Mouse (Mus musculus): ENCODE results near the gene Atrip. TPM values are rescaled to one million over a fixed set of nuclear protein-coding genes. Genes with fewer than 3 reads are reported as not detected.

Atrip gene
- polyA plus RNA-seq, 2 experiments from 2014 or later = 15.3 to 16.3 TPM

GRCm38 (mm10) chr9:109097291-109097690 lies 23.4 kb upstream of the Atrip start:
- no peak for ATAC-seq

- no peak for ATAC-seq
Measured at GRCm38 (mm10) chr9:109096856-109097255, 22.9 kb upstream of the Atrip start.

DNA sequence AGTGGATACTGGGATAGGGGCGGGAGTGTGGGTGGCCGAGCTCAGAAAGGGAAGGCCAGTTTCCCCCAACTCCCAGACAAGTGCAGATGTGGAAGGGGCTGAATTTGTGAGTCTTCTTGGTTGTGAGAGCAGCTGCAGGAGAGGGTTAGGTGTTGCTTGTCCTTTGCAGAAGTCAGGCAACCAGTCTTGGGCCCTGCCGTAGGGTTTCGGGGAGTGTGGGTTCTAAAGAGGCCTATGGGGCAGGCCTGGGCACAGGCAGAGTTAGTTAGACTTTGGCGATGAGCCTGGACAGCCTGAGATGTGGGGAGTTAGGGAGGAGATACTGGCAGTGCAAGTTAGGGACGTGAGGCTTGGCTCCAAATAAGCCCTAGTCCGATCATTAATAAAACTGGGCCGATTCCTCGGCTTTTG lies 22.3 kb upstream of the Atrip start:
- ATAC-seq = no peak

DNA sequence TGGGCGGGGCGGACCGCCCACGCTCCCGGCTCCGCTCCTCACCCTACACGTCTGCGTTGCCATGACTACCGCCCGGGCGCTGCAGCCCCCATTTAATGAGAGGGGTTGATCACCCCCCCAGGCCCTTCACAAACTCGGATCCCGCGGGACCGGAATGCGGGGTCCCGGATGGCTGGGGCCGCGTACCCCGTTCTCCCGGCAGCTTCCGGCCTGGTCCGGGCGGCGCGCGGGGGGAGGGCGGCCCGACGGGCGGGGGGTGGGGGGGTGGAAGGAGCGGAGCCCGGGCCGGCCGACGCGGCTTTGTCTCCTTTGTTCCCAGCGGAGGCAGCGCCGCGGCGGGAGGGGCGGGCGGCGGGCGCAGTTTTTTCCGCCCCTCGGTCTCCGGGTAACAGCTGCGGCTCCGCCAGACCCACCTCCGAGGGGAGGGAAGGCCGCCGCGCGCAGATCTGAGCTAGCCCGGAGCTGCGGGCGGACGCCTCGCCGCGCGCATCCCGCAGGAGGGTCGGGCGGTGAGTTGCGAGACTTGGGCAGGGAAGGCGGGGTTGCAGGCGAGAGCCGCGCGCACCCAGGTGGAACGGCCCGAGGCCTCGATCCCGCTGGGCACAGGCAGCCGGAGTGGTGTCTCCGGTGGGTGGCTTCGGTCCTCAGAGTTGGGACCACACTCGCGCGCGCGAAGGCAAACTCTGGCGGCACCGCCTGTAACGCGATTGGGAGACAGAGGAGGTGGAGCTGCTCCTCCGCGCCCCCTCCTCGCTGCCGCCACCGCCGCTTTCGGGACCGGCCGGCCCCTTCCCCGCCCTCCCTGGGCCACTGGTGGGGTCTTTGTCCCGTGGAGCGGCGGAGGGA lies 21.4 kb upstream of the Atrip start, which contains the start of gene Plxnb1:
Plxnb1 (plus strand) TSS at position 253 of the 846 bp plus-strand sequence.
- peak; percentile 59 for ATAC-seq

DNA sequence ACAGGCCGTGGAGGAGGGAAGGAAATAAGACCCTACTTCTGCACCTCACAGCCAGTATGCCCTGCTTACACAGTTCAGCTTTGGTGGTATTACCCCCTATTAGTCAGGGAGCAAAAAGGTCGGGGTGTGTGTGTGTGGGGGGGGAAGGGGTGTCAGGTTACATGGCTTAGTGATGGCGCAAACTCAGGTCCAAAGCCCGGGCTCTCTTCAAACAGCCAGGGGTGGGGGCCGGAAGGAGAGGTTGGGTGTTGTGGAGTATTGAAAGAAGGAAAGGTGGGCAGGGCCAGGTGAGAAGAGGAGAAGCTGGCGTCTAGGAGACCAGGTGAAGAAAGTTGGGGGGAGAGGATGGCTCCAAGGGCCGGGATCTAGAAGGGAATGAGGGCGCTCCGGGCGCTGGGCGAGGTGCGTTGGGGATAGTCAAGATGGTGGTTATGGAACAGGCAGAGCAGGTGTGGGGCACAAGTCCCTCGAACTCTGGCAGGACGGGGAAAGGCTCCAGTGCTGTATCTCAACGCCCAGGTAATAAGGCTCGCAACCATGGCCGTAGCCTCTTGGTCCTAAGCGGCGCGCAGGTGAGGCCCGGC lies 20.7 kb upstream of the Atrip start:
- peak; percentile 33 for ATAC-seq

DNA sequence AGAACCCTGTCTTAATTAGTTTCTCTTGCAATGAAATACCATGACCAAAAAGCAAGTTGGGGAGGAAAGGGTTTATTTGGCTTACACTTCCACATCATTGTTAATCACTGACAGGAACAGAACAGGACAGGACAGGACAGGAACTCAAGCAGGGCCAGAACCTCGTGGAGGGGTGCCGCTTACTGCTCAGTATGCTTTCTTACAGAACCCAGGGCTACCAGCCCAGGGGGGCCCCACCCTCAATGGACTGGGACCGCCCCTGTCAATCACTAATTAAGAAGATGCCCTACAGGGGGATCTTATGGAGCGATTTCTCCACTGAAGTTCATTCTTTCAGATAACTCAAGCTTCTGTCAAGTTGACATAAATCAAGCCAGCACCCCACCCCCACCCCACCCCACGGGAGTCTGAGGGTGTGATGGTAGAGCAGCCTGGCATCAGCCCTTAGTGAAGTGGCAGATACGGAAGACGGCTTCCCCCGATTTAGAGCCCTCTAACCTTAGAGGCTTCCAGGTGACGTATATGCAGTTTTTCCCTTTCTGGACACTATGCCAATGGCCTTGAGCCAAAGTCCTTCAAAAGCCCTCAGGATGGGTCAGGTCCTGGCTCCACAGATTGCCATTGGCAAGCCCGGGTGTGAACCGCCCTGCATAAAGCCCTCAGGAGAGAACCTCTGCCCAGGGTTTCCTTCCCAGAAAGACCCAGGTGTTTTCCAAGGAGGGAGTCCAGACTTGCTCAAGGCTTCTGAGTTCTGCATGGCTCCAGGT lies 20.0 kb upstream of the Atrip start:
- no peak for ATAC-seq

DNA sequence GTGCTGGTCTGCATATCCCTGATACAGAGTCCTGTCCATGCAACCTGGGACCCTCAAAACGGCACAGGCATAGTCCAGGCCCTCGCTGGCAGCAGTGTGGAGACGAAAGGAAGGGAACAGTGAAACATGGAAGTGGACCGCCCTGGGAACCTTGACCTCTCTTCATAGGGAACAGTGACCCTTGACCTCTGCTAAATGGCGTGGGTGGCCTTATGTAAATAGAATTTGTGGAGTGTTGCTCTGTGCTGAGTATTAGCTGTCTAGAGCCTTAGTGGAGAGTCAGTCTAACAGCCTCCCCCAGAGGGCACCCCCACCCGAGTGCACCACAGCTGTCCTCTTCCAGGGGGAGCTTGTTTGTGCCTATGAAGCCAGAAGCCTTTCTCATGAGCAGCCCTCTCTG lies 18.9 kb upstream of the Atrip start:
- no peak for ATAC-seq

DNA sequence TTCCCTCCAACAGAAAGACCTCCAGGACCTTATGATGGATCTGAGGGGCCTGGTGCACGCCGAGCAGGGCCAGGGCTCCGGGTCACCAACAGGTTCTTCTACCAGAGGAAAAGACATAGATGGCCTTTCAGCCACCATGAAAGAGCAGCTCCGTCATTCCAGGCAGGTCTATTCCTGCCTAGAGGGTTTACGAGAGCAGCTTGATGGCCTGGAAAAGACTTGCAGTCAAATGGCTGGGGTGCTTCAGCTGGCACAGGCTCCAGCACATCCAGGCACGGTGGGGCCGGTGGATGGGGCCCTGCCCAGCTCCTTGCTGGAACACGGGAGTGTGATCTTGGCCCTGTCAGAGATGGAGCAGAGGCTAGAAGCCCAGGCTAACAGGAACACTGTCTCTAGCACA lies 17.9 kb upstream of the Atrip start:
- ATAC-seq = no peak

DNA sequence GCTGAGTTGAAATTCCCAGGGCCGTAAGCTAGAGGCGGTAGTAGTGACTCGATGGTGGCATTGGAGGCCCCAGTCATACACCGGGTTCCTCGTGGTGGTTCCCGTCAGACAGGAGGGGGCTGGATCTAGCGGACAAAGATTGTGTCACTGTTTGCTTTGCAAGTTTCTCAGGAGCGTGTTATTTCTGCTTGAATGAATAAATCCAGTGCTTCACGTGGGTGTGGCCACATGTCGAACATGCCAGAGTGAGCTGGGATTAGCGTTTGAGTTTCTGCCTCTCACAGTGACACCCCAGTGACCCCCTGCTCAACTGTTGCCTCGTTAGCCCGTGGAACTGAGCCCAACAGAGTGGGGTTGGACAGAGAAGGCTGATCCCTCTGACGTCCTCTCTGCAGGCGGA lies 16.5 kb upstream of the Atrip start:
- ATAC-seq = no peak

DNA sequence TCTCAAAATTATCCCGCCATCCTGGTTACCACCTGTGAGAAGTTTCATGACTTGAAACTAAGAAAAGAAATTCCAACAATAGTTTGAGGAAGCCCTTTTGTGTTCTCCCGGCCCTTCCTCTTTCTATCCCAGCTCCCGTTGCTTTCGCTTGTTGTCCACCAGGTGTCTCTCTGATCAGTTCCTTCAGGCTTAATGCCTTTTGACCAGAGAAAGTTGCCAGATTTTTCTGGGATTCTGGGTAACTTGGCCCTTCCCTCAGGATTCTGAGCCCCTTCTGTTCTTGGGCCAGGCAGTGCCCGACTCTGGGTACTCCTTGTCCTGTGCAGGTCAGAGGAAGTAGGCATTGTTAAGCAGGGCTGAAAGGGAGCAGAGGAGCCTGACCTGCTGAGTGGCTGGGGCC lies 14.1 kb upstream of the Atrip start:
- no peak for ATAC-seq

- ATAC-seq = no peak
Measured at GRCm38 (mm10) chr9:109084922-109085321, 11.0 kb upstream of the Atrip start.

- ATAC-seq = peak; percentile 99
Measured at GRCm38 (mm10) chr9:109082124-109082800, 8.3 kb upstream of the Atrip start, which contains the start of the genes Ccdc51 and Tma7. Gene Ccdc51, plus strand, starts transcription at chr9:109082493. Gene Tma7, minus strand, starts transcription at chr9:109082587.

DNA sequence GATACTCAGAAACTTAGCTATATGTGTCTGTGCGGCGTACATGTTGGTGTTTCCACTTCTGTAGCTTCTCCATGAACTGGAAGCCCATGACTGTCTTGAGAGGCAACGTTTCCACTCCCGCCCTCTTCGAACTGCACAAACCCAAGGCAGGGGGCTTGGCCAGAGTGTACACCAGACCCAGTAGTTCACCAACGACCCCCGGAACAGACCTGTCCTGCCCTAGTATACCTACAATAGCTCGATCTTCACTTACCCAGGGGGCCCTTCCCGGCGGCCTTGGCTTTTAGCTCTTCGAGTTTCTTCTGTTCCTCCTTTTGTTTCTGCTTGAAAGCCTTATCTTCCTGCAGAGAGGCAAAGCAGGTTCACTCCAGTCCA lies 7.8 kb upstream of the Atrip start:
- no peak for ATAC-seq

- no peak for ATAC-seq
Measured at GRCm38 (mm10) chr9:109080516-109080915, 6.6 kb upstream of the Atrip start.

GRCm38 (mm10) chr9:109068095-109068735 lies 5.7 kb downstream of the Atrip start:
- ATAC-seq = no peak

GRCm38 (mm10) chr9:109060898-109061295 lies 13.0 kb downstream of the Atrip start:
- no peak for ATAC-seq

DNA sequence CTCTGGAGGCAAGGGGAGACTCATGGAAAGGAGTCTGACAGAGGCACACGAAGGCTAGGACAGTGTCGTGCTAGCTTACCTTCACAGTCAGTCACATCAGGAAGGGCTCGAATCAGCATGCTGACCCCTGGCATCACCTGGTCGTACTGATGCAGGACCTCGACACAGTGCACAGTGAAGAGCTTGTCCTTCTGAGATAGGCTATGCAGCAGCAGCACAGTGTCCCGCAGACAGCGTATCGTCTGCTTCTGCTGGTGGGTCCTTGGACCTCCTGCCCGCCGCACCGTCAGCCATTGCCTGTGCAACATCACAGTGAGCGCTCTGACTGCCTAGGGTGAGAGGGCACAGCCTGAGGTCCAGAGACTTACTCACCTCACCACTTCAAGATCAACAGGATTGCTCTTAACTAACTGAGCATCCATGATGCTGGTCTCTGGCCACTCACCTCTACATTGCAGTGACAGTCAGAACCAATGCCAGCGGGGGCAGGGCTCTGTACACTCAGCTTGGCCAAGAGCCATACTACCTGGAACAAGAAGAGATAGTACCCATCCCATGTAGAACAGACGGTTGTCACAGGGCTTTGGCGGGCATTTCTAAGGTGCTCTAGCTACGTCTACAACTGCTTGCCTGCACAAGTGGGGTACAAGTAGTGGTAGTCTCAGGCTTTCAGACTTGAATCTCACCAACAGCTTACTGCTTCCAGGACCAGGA lies 13.6 kb downstream of the Atrip start:
- no peak for ATAC-seq

DNA sequence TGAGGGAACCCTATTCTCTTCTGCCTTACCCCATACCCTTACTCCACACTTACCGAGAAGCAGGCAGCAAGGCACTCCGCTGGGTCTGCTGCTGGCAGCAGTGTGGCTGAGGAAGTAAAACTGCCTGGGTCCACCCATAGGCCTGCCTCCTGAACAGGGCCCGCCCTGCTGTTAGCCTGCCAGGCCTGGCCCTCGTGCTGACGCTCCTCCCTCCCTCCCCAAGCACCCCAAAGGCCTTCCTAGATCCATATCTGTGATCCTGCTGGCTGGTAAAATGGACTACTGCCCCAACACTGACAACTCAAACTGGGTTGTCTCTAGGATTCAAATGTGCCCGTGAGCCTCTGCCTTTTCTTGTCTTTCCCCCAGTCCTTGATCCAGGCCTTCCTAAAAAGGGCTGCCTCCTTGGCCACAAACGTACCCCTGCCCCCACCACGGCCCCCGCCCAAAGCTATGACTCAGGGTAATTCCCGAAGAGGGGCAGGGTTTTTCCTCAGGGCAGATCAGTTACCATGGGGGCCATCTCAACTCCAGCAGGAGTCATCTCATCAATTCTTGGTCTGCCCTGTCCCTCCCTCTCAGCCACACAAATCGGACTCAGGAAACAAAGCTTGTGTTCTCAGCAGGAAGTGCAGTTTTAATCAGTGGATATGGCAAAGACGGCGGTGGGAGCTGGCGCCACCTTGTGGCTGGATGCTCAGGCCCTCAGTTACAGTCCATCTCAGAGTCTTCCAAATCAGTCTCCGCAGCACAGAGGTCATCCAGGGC lies 14.6 kb downstream of the Atrip start, which contains the start of gene Trex1:
Trex1 (minus strand) TSS at position 599 of the 768 bp plus-strand sequence.
- ATAC-seq = peak; percentile 59

DNA sequence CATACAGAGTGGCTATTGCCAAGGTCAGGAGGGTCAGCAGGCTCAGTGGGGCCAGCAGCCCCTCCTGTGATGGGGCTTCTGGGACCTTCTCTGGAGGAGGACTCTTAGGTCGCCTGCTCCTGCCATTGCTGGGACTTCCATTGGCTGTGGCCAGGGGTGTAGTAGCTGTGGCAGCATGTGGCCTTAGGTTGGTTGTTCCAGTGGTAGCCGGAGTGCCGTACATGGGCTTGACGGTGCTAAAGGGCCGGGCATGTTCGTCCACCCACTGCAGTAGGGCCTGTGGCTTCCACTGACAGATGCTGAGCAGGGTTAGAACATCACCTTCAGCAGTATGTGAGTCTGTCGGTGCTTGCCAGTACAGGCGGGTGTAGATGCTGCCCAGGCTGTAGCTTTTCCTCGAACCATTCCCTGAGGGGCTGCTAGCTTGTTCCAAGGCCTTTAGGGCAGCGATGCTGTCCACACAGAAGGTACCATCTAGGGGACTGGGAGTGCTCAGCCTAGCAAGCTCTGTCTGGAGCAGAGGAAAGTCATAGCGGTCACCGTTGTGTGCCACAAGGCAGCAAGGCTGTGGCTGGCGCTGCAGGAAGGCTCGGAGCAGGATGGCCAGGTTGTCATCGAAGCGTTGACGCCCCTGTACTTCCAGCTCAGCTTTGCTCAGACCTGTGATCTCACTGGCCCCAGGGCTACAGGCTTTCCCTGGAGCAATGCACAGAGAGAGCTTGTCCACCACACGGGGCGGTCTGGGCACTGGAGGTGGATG lies 15.7 kb downstream of the Atrip start:
- no peak for ATAC-seq

GRCm38 (mm10) chr9:109057543-109057942 lies 16.4 kb downstream of the Atrip start:
- no peak for ATAC-seq
